ENCODE assay signal across 8 mouse cellular contexts in the genomic region with DNA sequence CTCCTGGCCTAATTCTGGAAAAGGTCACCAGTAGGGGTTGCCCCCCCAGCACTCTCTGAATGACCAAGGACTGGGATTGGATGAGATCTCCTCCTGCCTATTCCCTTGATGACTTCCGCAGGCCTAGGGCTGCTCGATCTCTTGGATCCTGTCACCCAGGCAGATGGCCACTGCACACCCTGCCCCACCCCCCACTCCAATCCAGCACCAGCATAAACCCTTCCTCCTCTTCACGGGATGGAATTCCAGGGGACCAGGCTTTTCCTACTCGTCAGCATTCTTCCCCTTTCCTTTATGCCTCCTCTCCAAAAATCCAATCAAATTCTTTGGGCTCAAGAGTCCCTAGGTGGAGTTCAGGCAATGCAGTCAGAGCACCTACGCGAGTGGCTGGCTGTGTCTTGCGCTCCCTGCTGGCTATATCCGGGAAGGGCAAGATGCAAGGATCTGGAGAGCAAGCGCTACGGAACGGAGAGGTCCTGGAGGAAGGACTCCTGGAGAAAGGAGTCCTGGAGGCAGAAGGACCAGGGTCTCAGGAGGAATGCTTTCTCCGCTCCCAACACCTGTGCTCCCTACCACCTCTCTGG. TPM values are rescaled to one million over a fixed set of nuclear protein-coding genes. Genes with fewer than 3 reads are reported as not detected.
A peak's percentile ranks its signal among the peaks of the same experiment; 100 is the strongest.
DNase-seq lines count a peak whose midpoint lies in the region; ATAC-seq lines count a peak whose summit lies in the region.

No protein-coding gene starts in this region.

- H3K4me2 ChIP-seq in heart, embryonic 16.5 days (ENCODE audit: low read depth, low read length) = no peak overlapping the region
- H3K4me2 ChIP-seq in lung, embryonic 16.5 days (ENCODE audit: low read depth, low read length) = no peak overlapping the region

- peaks cover 13% of the 10 kb centered on the region for H3K27me3 ChIP-seq in heart, embryonic 16.5 days (ENCODE audit: control insufficient read depth, insufficient read depth, low read length)
- H3K27me3 ChIP-seq in lung, embryonic 16.5 days (ENCODE audit: control insufficient read depth, insufficient read depth, low read depth, low read length) = peaks cover 16% of the 10 kb centered on the region

- H3K9me3 ChIP-seq in heart, embryonic 16.5 days (replicated peaks; ENCODE audit: control insufficient read depth, low read length) = no peaks in the 10 kb centered on the region
- H3K9me3 ChIP-seq in lung, embryonic 16.5 days (ENCODE audit: control insufficient read depth, low read length) = no peaks in the 10 kb centered on the region

- peak; percentile 56 for ATAC-seq in CD4-positive, CD25-positive, alpha-beta regulatory T cell, adult 4 months
- ATAC-seq in heart, embryonic 16.5 days (replicated peaks; ENCODE audit: extremely low read depth, insufficient read depth, low FRiP score) = 0 out of 2 replicates have a peak, but pooled peaks have one; percentile 26
- ATAC-seq in lung, embryonic 16.5 days (ENCODE audit: low read depth) = peak; percentile 58

- H3K36me3 ChIP-seq in heart, embryonic 16.5 days (ENCODE audit: control insufficient read depth, insufficient read depth) = 0 out of 2 replicates have a peak, but pooled peaks cover 3% of the 10 kb centered on the region
- no peaks in the 10 kb centered on the region for H3K36me3 ChIP-seq in lung, embryonic 16.5 days (ENCODE audit: control insufficient read depth, insufficient read depth, low read length)

- 22% methylated on average over 12 of the region's 12 CpGs for WGBS in heart, embryonic 16.5 days
- 9% methylated on average over 12 of the region's 12 CpGs for WGBS in lung, embryonic 16.5 days

- H3K9ac ChIP-seq in heart, embryonic 16.5 days (ENCODE audit: low read length) = no peak overlapping the region
- H3K9ac ChIP-seq in lung, embryonic 16.5 days (ENCODE audit: low read length) = no peak overlapping the region

- no peak overlapping the region for H3K4me3 ChIP-seq in heart, embryonic 16.5 days (ENCODE audit: low read length)
- H3K4me3 ChIP-seq in lung, embryonic 16.5 days (ENCODE audit: low read length) = no peak overlapping the region

- no peak overlapping the region for H3K27ac ChIP-seq in heart, embryonic 16.5 days (ENCODE audit: low read length)
- no peak overlapping the region for H3K27ac ChIP-seq in lung, embryonic 16.5 days (ENCODE audit: low read length)

- no peaks in the 10 kb centered on the region for H3K4me1 ChIP-seq in heart, embryonic 16.5 days (ENCODE audit: control insufficient read depth, insufficient read depth, low read length)
- H3K4me1 ChIP-seq in lung, embryonic 16.5 days (replicated peaks; ENCODE audit: control insufficient read depth, insufficient read depth, low read length) = peaks cover 7% of the 10 kb centered on the region; the same call in 1 of the 2 replicates

- peak; percentile 82 for DNase-seq in adrenal gland, postnatal 10 days
- peak; percentile 37 for DNase-seq in embryo, embryonic 11.5 days (ENCODE audit: low read depth, low spot score)
- peak; percentile 77 to 87 for DNase-seq in kidney, postnatal 36 days
- peak; percentile 78 for DNase-seq in retina, embryonic 14.5 days (ENCODE audit: low spot score)
- peak; percentile 85 for DNase-seq in thymus, postnatal 4 days

RNA-seq across cellular contexts. Expression of gene Hap1, which starts 7.1 kb away (rescaled TPM):
- under 1 TPM in 1 of 2 experiments, not detected in 1; 0.50 TPM for polyA plus RNA-seq in CD4-positive, CD25-positive, alpha-beta regulatory T cell, adult 4 months (2017; shearing (Covaris generic))
- 10 to 100 TPM; 42.8 to 54.2 TPM for total RNA-seq in adrenal gland, postnatal 10 days (2021)
- 5.6 and 5.8 TPM in 2 replicates for polyA plus RNA-seq in heart, embryonic 16.5 days (2015; fragmentation: Nextera tagmentation; extraction: Ambion mirVana)
- 19.2 and 19.7 TPM in 2 replicates for polyA plus RNA-seq in lung, embryonic 16.5 days (2015; fragmentation: Nextera tagmentation; extraction: Ambion mirVana)

RNA-seq across cellular contexts. Expression of gene Gast, which starts 28.9 kb away (rescaled TPM):
- polyA plus RNA-seq in CD4-positive, CD25-positive, alpha-beta regulatory T cell, adult 4 months (2017; shearing (Covaris generic)) = not detected
- total RNA-seq in adrenal gland, postnatal 10 days (2021) = not detected
- not detected in 2 replicates for polyA plus RNA-seq in heart, embryonic 16.5 days (2015; fragmentation: Nextera tagmentation; extraction: Ambion mirVana)
- polyA plus RNA-seq in lung, embryonic 16.5 days (2015; fragmentation: Nextera tagmentation; extraction: Ambion mirVana) = not detected in 2 replicates

RNA-seq across cellular contexts. Expression of gene Jup, which starts 34.5 kb away (rescaled TPM):
- 1 to 10 TPM in 1 of 2 experiments, under 1 TPM in 1; 0.32 to 1.9 TPM for polyA plus RNA-seq in CD4-positive, CD25-positive, alpha-beta regulatory T cell, adult 4 months (2017; shearing (Covaris generic))
- 10 to 100 TPM; 89.6 to 99.0 TPM for total RNA-seq in adrenal gland, postnatal 10 days (2021)
- polyA plus RNA-seq in heart, embryonic 16.5 days (2015; fragmentation: Nextera tagmentation; extraction: Ambion mirVana) = 140 and 155 TPM in 2 replicates
- polyA plus RNA-seq in lung, embryonic 16.5 days (2015; fragmentation: Nextera tagmentation; extraction: Ambion mirVana) = 165 and 167 TPM in 2 replicates

RNA-seq across cellular contexts. Expression of gene Eif1, which starts 43.4 kb away (rescaled TPM):
- polyA plus RNA-seq in CD4-positive, CD25-positive, alpha-beta regulatory T cell, adult 4 months (2017; shearing (Covaris generic)) = 1,000 to 10,000 TPM; 1,870 to 3,129 TPM
- 1,000 to 10,000 TPM in 1 of 2 experiments, 100 to 1,000 TPM in 1; 930 to 1,143 TPM for total RNA-seq in adrenal gland, postnatal 10 days (2021)
- polyA plus RNA-seq in heart, embryonic 16.5 days (2015; fragmentation: Nextera tagmentation; extraction: Ambion mirVana) = 1,600 and 1,609 TPM in 2 replicates
- polyA plus RNA-seq in lung, embryonic 16.5 days (2015; fragmentation: Nextera tagmentation; extraction: Ambion mirVana) = 1,740 and 1,854 TPM in 2 replicates

RNA-seq across cellular contexts. Expression of gene P3h4, which starts 51.6 kb away (rescaled TPM):
- polyA plus RNA-seq in CD4-positive, CD25-positive, alpha-beta regulatory T cell, adult 4 months (2017; shearing (Covaris generic)) = not detected
- 10 to 100 TPM; 29.4 to 30.1 TPM for total RNA-seq in adrenal gland, postnatal 10 days (2021)
- 50.8 and 52.6 TPM in 2 replicates for polyA plus RNA-seq in heart, embryonic 16.5 days (2015; fragmentation: Nextera tagmentation; extraction: Ambion mirVana)
- polyA plus RNA-seq in lung, embryonic 16.5 days (2015; fragmentation: Nextera tagmentation; extraction: Ambion mirVana) = 68.3 and 68.8 TPM in 2 replicates

Comparison
In these comparisons a context has a peak if more than half of its experiments do, and no peak if none do; other contexts are left out.
1. RNA of gene Jup, which starts 34.5 kb away (polyA plus RNA-seq): 165 to 167 TPM in lung, embryonic 16.5 days and 140 to 155 TPM in heart, embryonic 16.5 days; 0.32 to 1.9 TPM in CD4-positive, CD25-positive, alpha-beta regulatory T cell, adult 4 months; every median in the first group is over 10 times any median in the second.
2. Peak in every context shown above with its lines, with median percentiles within 50 percentile points of each other: ATAC-seq and DNase-seq.